Mouse (Mus musculus) neural tube, embryonic 15.5 days (tissue): Measurements from ENCODE around the gene Vwa3a. TPM values are rescaled to one million over a fixed set of nuclear protein-coding genes. Genes with fewer than 3 reads are reported as not detected.
"Not testable (repeated sequence)": the region's sequence is repeated elsewhere in the genome, so short reads cannot be mapped to it uniquely, and the experiment has no call there.

Experiments
- ATAC-seq: fragments of 200-750 bp; cut with Nextera tagmentation; 2 replicates; pipeline ENCODE4 v1.8.0; 2017; ENCODE audit warnings: mild to moderate bottlenecking, moderate TSS enrichment, moderate library complexity; ENCODE audit not compliant: low FRiP score
- H3K27ac ChIP-seq: fragments of 300-500 bp; sonication (generic); replicated peaks from 2 replicates; pipeline ENCODE4 v1.5.1; 2015; ENCODE audit warnings: mild to moderate bottlenecking, inconsistent platforms
- H3K27me3 ChIP-seq: fragments of 300-500 bp; sonication (generic); replicated peaks from 2 replicates; pipeline ENCODE4 v1.6.1; 2015; ENCODE audit warnings: inconsistent platforms
- H3K36me3 ChIP-seq: fragments of 300-500 bp; sonication (generic); 2 replicates; pipeline ENCODE4 v1.6.1; 2015; ENCODE audit warnings: inconsistent platforms
- H3K4me1 ChIP-seq: fragments of 300-500 bp; sonication (generic); 2 replicates; pipeline ENCODE4 v1.6.1; 2015; ENCODE audit warnings: inconsistent platforms
- H3K4me2 ChIP-seq: fragments of 300-500 bp; sonication (generic); 2 replicates; pipeline ENCODE4 v1.6.1; 2015; ENCODE audit warnings: inconsistent platforms, mild to moderate bottlenecking, moderate library complexity
- H3K4me3 ChIP-seq: fragments of 300-500 bp; sonication (generic); replicated peaks from 2 replicates; pipeline ENCODE4 v1.5.1; 2015; ENCODE audit warnings: mild to moderate bottlenecking, inconsistent platforms
- H3K9ac ChIP-seq: fragments of 300-500 bp; sonication (generic); replicated peaks from 2 replicates; pipeline ENCODE4 v1.6.1; 2015; ENCODE audit warnings: mild to moderate bottlenecking, inconsistent platforms
- H3K9me3 ChIP-seq: fragments of 300-500 bp; sonication (generic); replicated peaks from 2 replicates; pipeline ENCODE4 v1.6.1; 2016; ENCODE audit warnings: inconsistent platforms
- WGBS: fragments of 180-500 bp; shearing (Covaris S2); methylation state at CpG from one replicate; pipeline ENCODE4 v1.1.7; 2015; ENCODE audit warnings: mixed read lengths; 5-methylcytosine and 5-hydroxymethylcytosine counted together
- polyA plus RNA-seq: library from polyadenylated mRNA; unstranded; fragments of >200 nt; fragmentation: Nextera tagmentation; extraction: Ambion mirVana; gene quantifications from 2 replicates; pipeline ENCODE4 v1.2.1, GENCODE M21; 2015

Gene Vwa3a
- polyA plus RNA-seq, result 0.86 and 2.0 TPM in 2 replicates

DNA sequence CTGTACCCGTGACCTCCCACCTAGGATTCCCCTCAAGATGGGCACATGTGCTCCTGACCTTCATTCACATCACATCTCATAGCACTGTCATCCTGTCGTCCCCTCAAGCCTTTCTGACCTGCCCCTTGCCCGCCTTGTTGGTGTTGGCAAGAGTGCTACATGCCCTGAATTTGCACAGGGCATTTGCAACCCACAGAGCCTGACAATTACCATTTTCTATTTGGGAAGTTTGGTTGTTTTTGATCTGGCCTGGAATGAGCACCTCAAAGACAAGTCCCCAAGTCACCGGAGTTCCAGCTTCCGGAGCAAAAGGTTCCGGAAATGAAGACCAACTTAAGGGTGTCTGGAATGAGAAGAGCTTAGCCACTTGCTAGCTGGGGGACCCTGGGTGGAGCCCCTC lies at the start of gene Vwa3a:
Vwa3a (plus strand) TSS at position 301 of the 400 bp plus-strand sequence.
- no peak within 1 kb of the TSS for H3K9ac ChIP-seq
- no peak within 1 kb of the TSS for H3K4me2 ChIP-seq
- no peaks in the 10 kb centered on the region for H3K36me3 ChIP-seq
- H3K9me3 ChIP-seq, result no peaks in the 10 kb centered on the region
- no peak within 1 kb of the TSS for H3K4me3 ChIP-seq
- H3K27ac ChIP-seq, result no peak within 1 kb of the TSS
- peaks cover 5% of the 10 kb centered on the region; the same call in 1 of the 2 replicates for H3K4me1 ChIP-seq
- no peaks in the 10 kb centered on the region for H3K27me3 ChIP-seq
- WGBS, result 78% methylated on average over 6 of the region's 6 CpGs
- no peak for ATAC-seq

DNA sequence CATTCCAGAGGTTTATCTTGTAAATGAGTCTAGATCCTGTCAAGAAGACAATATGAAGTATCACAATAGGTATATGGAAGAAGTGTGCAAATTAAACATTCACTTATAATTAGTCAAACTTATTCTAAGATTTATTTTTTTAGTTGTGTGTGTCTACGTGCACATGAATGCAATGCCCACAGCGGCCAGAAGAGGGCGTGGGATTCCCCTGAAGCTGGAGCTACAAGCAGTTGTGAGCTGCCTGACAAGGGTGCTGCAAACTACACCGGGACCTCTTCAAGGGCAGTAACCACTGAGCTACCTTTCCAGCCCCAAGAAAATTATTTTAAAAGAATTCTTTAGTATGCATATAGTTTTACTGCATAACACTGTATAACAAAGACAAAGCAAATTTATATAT lies 48.5 kb upstream of the Vwa3a start:
- Histone ChIP-seq H3K27me3 (no peaks in the 10 kb centered on the region), H3K4me2 (no peak overlapping the region), H3K4me1 (peaks cover 2% of the 10 kb centered on the region), H3K9ac (no peak overlapping the region), H3K36me3 (peaks cover 8% of the 10 kb centered on the region; the same call in 1 of the 2 replicates), H3K27ac (no peak overlapping the region), H3K9me3 (no peaks in the 10 kb centered on the region), H3K4me3 (no peak overlapping the region)
- WGBS, result 75% methylated on average over 4 of the region's 4 CpGs
- ATAC-seq, result no peak

DNA sequence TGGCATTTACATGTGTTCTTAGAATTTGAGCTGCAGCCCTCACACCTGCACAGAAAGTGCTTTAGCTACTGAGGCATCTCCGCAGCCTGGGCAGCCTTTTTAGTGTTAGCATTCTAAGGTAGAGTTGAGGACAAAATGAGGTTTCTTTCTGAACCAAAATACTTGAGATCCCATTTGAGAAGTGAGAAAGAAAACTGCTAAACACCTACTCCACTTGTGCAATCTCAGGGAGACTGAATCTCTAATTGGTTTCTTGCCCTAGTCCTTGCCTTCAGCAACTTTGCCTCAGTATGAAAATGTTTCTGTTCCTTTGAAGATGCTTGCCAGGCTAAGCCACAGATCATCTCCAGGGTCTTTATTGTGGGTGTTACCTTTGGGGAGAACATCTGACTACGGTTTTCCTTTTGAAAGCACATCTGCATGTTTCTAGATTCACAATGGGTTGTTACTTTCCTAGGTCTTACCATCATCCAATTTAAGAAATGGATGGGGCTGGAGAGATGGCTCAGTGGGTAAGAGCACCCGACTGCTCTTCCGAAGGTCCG lies 45.2 kb upstream of the Vwa3a start:
- no peaks in the 10 kb centered on the region for H3K4me1 ChIP-seq

DNA sequence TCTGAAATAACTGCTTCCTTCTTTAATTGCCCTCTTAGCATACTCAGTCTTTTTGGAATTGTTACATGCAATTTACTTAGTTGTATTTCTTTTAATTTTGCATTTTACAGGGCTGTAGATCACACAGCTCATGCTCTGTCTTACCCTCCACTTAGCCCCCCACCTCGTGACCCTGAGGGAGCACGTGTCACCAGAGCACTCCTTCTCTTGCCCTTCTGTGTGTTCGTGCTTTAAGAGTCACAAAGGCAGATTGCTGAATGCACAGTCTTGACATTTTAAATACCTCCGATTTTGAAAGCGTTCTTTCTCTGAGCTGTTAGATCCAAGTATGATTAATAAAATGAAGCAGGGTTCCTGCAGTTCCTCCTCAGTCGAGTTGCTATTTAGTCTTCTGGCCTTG lies 43.9 kb upstream of the Vwa3a start:
- ATAC-seq, result no peak
- Histone ChIP-seq H3K9ac (no peak overlapping the region), H3K4me2 (no peak overlapping the region), H3K27me3 (no peaks in the 10 kb centered on the region), H3K36me3 (peaks cover 8% of the 10 kb centered on the region; the same call in 1 of the 2 replicates), H3K4me1 (no peaks in the 10 kb centered on the region), H3K4me3 (no peak overlapping the region), H3K27ac (no peak overlapping the region), H3K9me3 (no peaks in the 10 kb centered on the region)
- 19% methylated on average over 6 of the region's 6 CpGs for WGBS

More for the DNA sequence above, 45.2 kb upstream of the Vwa3a start:
- no peaks in the 10 kb centered on the region for H3K9me3 ChIP-seq
- H3K4me2 ChIP-seq, result no peak overlapping the region
- H3K27me3 ChIP-seq, result no peaks in the 10 kb centered on the region
- H3K36me3 ChIP-seq, result peaks cover 8% of the 10 kb centered on the region; the same call in 1 of the 2 replicates
- 96% methylated on average over 5 of the region's 5 CpGs for WGBS
- H3K4me3 ChIP-seq, result no peak overlapping the region
- no peak for ATAC-seq
- no peak overlapping the region for H3K27ac ChIP-seq
- no peak overlapping the region for H3K9ac ChIP-seq

DNA sequence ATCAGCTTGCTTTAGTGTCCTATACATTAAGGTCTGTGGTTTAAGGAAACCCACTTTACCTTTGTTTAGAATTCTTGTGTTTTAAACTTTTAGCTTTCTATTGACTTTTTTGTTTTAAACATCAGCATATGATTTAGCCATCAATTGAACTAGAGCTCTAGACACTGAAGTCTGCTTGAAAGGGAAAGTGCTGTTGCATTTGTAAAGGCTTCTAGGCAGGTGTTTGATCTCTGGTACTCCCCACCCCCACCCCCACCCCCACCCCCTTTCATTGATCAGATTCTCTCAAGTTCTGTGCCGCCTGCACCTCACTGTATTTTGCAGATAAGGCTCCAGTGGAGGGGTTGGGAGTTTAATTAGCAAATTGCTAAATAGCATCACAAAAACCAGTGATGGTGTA lies 43.5 kb upstream of the Vwa3a start:
- no peak overlapping the region for H3K4me2 ChIP-seq
- ATAC-seq, result no peak
- no peak overlapping the region for H3K9ac ChIP-seq
- H3K9me3 ChIP-seq, result no peaks in the 10 kb centered on the region
- H3K4me1 ChIP-seq, result no peaks in the 10 kb centered on the region
- H3K27me3 ChIP-seq, result no peaks in the 10 kb centered on the region
- H3K27ac ChIP-seq, result no peak overlapping the region
- WGBS, result 50% methylated on average over 1 of the region's 1 CpGs
- H3K4me3 ChIP-seq, result no peak overlapping the region
- H3K36me3 ChIP-seq, result peaks cover 8% of the 10 kb centered on the region; the same call in 1 of the 2 replicates

DNA sequence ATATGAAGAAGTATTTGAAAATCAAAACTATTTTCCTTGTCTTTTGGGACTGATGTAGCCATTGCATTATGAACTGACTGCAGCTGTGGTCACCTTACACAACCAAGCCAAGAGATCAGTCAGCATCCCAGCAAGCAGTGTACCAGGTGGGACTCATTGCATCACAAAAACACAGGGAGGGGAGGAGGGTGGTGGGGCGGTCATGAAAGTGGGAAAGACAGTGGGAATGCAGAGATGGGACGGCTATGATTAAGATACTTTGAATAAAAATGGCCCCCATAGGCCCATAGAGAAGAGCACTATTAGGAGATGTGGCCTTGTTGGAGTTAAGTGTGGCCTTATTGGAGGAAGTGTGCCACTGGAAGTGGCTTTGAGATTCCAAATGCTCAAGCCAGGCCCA lies 42.8 kb upstream of the Vwa3a start:
- Histone ChIP-seq H3K27ac (no peak overlapping the region), H3K9ac (no peak overlapping the region), H3K27me3 (no peaks in the 10 kb centered on the region), H3K4me1 (no peaks in the 10 kb centered on the region), H3K36me3 (peaks cover 7% of the 10 kb centered on the region; the same call in 1 of the 2 replicates), H3K4me2 (no peak overlapping the region), H3K4me3 (no peak overlapping the region), H3K9me3 (no peaks in the 10 kb centered on the region)
- WGBS, result 79% methylated on average over 2 of the region's 2 CpGs
- no peak for ATAC-seq

DNA sequence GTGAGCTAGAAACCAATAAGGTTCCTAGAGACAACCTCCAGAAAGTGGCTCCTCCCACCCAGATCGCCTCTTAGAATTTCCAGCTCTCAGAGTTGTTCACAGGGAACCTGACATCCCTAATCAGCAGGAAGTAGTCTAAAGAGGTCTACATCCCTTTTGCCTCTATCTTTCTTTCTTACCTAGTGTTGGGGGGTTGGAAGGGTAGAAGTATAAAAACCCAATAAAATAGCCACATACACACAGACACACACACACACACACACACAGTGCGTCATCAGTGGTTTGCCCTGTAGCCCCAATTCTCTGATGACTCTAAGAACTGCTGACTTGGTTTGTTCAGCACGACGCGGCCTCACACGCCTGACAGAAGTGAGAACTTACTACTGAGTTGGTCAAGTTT lies 39.5 kb upstream of the Vwa3a start:
- no peaks in the 10 kb centered on the region for H3K27me3 ChIP-seq
- no peak overlapping the region for H3K27ac ChIP-seq
- ATAC-seq, result no peak
- WGBS, result 85% methylated on average over 6 of the region's 6 CpGs
- no peaks in the 10 kb centered on the region for H3K9me3 ChIP-seq
- no peak overlapping the region for H3K4me3 ChIP-seq
- no peak overlapping the region for H3K4me2 ChIP-seq
- H3K4me1 ChIP-seq, result 0 out of 2 replicates have a peak, but pooled peaks cover 3% of the 10 kb centered on the region
- no peaks in the 10 kb centered on the region for H3K36me3 ChIP-seq
- no peak overlapping the region for H3K9ac ChIP-seq

DNA sequence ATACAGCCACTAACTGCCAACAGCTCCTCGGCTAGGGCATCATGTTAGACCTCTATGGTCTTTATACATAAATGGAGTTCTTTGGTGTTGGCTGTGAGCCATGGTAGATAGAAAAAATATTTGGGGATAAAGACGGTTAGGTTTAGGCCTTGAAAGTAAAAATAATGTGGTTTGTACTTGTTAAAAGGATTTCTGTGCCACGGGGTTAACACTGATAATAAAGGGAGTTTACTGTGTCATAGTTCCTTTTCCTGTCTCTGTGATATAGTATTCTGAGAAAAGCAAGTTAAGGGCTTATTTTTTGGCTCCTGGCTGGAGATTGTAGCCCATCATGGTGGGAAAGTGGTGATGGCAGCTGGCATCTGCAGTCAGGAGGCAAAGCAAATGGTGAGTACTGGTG lies 35.2 kb upstream of the Vwa3a start:
- Histone ChIP-seq H3K9me3 (no peaks in the 10 kb centered on the region), H3K36me3 (no peaks in the 10 kb centered on the region), H3K4me3 (no peak overlapping the region), H3K9ac (no peak overlapping the region), H3K27me3 (no peaks in the 10 kb centered on the region), H3K4me1 (0 out of 2 replicates have a peak, but pooled peaks cover 3% of the 10 kb centered on the region), H3K4me2 (no peak overlapping the region), H3K27ac (no peak overlapping the region)
- ATAC-seq, result no peak
- WGBS, result 76% methylated on average over 3 of the region's 3 CpGs

DNA sequence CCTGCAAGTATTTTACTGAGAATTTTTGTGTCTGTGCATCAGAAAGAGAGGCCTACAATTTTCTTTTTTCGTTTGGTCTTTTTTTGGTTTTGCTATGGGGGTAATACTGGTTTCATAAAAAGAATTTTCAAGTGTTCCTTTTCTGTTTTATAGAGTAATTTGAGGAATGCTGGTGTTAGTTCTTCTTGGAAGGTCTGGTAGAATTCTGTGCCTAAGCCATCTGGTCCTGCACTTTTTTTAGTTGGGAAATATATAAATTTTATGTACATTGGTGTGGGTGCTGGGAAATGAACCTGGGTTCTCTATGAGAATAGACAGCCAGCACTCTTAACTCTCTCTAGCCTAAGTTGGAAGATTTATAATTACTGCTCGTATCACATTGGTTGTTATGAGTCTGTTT lies 27.0 kb upstream of the Vwa3a start:
- no peaks in the 10 kb centered on the region for H3K36me3 ChIP-seq
- H3K27ac ChIP-seq, result no peak overlapping the region
- no peaks in the 10 kb centered on the region for H3K9me3 ChIP-seq
- no peaks in the 10 kb centered on the region for H3K4me1 ChIP-seq
- H3K9ac ChIP-seq, result no peak overlapping the region
- H3K27me3 ChIP-seq, result no peaks in the 10 kb centered on the region
- no peak overlapping the region for H3K4me2 ChIP-seq
- no peak for ATAC-seq
- 92% methylated on average over 2 of the region's 2 CpGs for WGBS
- no peak overlapping the region for H3K4me3 ChIP-seq

DNA sequence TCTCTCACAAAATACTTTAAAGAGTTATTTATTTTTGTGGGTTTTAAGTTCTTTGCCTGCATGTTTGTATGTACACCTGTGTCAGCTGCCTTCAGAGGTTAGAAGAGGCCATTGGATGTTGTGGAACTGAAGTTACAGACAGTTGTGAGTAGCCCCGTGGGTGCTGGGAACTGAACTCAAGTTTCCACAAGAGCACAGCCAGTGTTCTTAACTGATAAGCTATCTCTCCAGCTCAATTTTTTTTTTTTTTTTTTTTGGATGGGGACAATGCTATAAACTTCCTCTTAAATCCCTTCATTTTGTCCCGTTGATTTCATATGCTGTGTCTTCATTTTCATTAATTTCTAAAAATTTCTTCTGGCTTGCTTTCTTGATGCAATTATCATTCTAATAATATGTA lies 25.9 kb upstream of the Vwa3a start:
- H3K27me3 ChIP-seq, result no peaks in the 10 kb centered on the region

DNA sequence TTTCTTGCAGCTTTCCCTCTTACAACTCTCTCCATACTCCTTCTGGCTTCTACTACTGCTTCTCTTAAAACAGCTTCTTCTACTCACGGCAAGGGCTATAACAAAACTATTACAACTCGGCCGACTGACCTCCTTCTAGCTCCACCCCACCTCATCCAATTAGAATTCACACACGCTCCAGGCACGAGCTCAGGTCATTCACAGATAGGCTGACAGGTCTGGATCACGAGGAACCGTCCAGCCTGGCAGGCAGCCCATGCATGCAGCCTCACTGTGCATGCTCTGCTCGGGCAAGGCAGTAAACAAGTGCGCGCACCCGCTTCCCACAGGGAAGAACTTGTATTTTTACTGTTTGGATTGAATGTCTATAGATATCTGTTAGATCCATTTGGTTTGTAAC lies 25.2 kb upstream of the Vwa3a start:
- H3K9ac ChIP-seq, ATAC-seq, H3K36me3 ChIP-seq, H3K4me2 ChIP-seq, H3K27ac ChIP-seq, H3K9me3 ChIP-seq, H3K27me3 ChIP-seq, H3K4me3 ChIP-seq: not testable (repeated sequence)
- WGBS, result 86% methylated on average over 11 of the region's 11 CpGs
- H3K4me1 ChIP-seq, result peaks cover 10% of the 10 kb centered on the region

More for the DNA sequence above, 25.9 kb upstream of the Vwa3a start:
- 93% methylated on average over 2 of the region's 2 CpGs for WGBS
- Histone ChIP-seq H3K9ac (no peak overlapping the region), H3K36me3 (no peaks in the 10 kb centered on the region), H3K9me3 (no peaks in the 10 kb centered on the region), H3K4me2 (no peak overlapping the region), H3K4me1 (peaks cover 6% of the 10 kb centered on the region), H3K4me3 (no peak overlapping the region), H3K27ac (no peak overlapping the region)
- no peak for ATAC-seq

DNA sequence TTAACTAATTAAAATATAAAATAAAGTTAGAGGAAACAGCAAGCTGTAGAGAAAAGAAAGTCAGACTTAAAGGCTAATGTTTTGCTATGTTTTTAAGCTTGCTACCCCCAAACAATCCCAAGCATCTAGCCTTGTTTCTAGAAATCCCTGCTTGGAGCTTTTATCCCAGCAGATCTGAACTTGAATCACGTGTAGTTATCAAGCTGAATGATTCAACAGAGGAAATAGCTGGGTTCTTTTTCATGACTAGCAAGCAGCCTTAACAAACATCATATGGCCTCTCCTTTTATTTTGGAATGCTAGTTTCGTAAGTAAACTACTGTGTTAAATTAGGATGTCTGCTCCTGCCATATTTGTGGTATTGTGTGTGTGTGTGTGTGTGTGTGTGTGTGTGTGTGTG lies 21.9 kb upstream of the Vwa3a start:
- no peak overlapping the region for H3K27ac ChIP-seq
- no peak for ATAC-seq

More for the DNA sequence above, 21.9 kb upstream of the Vwa3a start:
- Histone ChIP-seq H3K4me2 (no peak overlapping the region), H3K36me3 (no peaks in the 10 kb centered on the region), H3K27me3 (no peaks in the 10 kb centered on the region), H3K9me3 (no peaks in the 10 kb centered on the region), H3K9ac (no peak overlapping the region), H3K4me1 (peaks cover 10% of the 10 kb centered on the region), H3K4me3 (no peak overlapping the region)
- WGBS, result 70% methylated on average over 2 of the region's 2 CpGs
